ENCODE assay signal across 33 mouse cellular contexts in the genomic region with DNA sequence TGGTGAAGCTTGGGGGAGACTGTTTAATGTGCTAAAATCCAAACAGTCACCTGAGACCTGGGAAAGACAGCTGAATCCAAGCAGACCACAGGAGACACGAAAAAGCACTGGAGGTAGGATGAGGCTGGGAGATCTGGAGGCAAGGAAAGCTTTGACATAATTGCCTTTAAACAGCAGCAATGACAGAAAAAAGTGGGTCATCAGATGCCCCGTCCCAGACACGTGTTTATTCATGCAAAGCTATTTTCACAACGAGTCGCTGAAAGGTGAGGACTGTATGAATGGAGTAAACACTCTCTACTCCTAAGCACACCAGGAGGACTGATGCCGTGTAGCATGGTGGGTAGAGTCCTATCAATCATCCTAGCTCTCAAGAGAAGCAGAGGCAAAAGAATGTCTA. TPM values are rescaled to one million over a fixed set of nuclear protein-coding genes. Genes with fewer than 3 reads are reported as not detected.
"Had no signal": no experiment of that assay in that cellular context is flagged by ENCODE, and none has a peak within 500 bp of the region (broad histone marks: within the 10 kb centered on the region; RNA-seq: fewer than 3 reads in every experiment).

No protein-coding gene starts in this region.

- H3K27ac ChIP-seq: embryonic facial prominence, embryonic 10.5 days; embryonic facial prominence, embryonic 12.5 days; embryonic facial prominence, embryonic 13.5 days; embryonic facial prominence, embryonic 15.5 days; forebrain, embryonic 10.5 days; forebrain, embryonic 12.5 days; forebrain, embryonic 13.5 days; forebrain, embryonic 15.5 days; gastrocnemius, adult 2 months; heart, adult 2 months had no signal

- H3K9ac ChIP-seq: embryonic facial prominence, embryonic 12.5 days; embryonic facial prominence, embryonic 13.5 days; embryonic facial prominence, embryonic 15.5 days; forebrain, embryonic 12.5 days; forebrain, embryonic 13.5 days; forebrain, embryonic 15.5 days; forebrain, postnatal 0 days had no signal

- H3K4me2 ChIP-seq: embryonic facial prominence, embryonic 12.5 days; embryonic facial prominence, embryonic 13.5 days; embryonic facial prominence, embryonic 15.5 days; forebrain, embryonic 12.5 days; forebrain, embryonic 13.5 days; forebrain, embryonic 15.5 days had no signal

- H3K4me1 ChIP-seq: embryonic facial prominence, embryonic 13.5 days; embryonic facial prominence, embryonic 15.5 days; forebrain, embryonic 12.5 days; forebrain, embryonic 13.5 days; forebrain, embryonic 15.5 days had no signal

- DNase-seq: cerebellum, adult 8-10 months; cerebellum, adult 9-10 months; cerebellum, adult 9-11 months; cerebellum, postnatal 10 days; cerebellum, postnatal 14 days; cerebellum, postnatal 25 days; cerebellum, postnatal 36 days; embryo, embryonic 11 days; forebrain, postnatal 0 days; gastrocnemius, adult 2 months; gastrocnemius, postnatal 10 days; gastrocnemius, postnatal 14 days; gastrocnemius, postnatal 25 days; gastrocnemius, postnatal 36 days; heart, adult 18-20 months; heart, adult 2 months had no signal

- H3K36me3 ChIP-seq: embryonic facial prominence, embryonic 10.5 days; embryonic facial prominence, embryonic 12.5 days; embryonic facial prominence, embryonic 13.5 days; embryonic facial prominence, embryonic 15.5 days; forebrain, embryonic 10.5 days; forebrain, embryonic 12.5 days; forebrain, embryonic 15.5 days had no signal

- H3K27me3 ChIP-seq: embryonic facial prominence, embryonic 12.5 days; embryonic facial prominence, embryonic 13.5 days; embryonic facial prominence, embryonic 15.5 days; forebrain, embryonic 12.5 days; forebrain, embryonic 13.5 days; forebrain, embryonic 15.5 days had no signal

- H3K4me3 ChIP-seq: embryonic facial prominence, embryonic 10.5 days; embryonic facial prominence, embryonic 12.5 days; embryonic facial prominence, embryonic 13.5 days; embryonic facial prominence, embryonic 15.5 days; erythroblast, embryonic 14.5 days; forebrain, embryonic 10.5 days; forebrain, embryonic 12.5 days; forebrain, embryonic 13.5 days; forebrain, embryonic 15.5 days; gastrocnemius, adult 2 months; heart, adult 2 months had no signal

- H3K9me3 ChIP-seq: embryonic facial prominence, embryonic 10.5 days; embryonic facial prominence, embryonic 12.5 days; embryonic facial prominence, embryonic 13.5 days; embryonic facial prominence, embryonic 15.5 days; forebrain, embryonic 10.5 days; forebrain, embryonic 12.5 days; forebrain, embryonic 13.5 days; forebrain, embryonic 15.5 days had no signal

- ATAC-seq: forebrain, embryonic 13.5 days; forebrain, embryonic 14.5 days; forebrain, embryonic 15.5 days; forebrain, embryonic 16.5 days; forebrain, postnatal 0 days had no signal

RNA-seq across cellular contexts. Expression of gene 1700086D15Rik, which starts 43.9 kb away (rescaled TPM):
- total RNA-seq: common myeloid progenitor, adult 5-6 weeks; gastrocnemius, postnatal 14 days; gastrocnemius, postnatal 25 days; granulocyte monocyte progenitor cell, adult 5-6 weeks; heart, adult 18-20 months had no signal
- polyA plus RNA-seq: embryonic facial prominence, embryonic 10.5 days; embryonic facial prominence, embryonic 11.5 days; embryonic facial prominence, embryonic 12.5 days; embryonic facial prominence, embryonic 13.5 days; embryonic facial prominence, embryonic 14.5 days; embryonic facial prominence, embryonic 15.5 days; erythroblast, embryonic 14.5 days; forebrain, embryonic 10.5 days; forebrain, embryonic 11.5 days; forebrain, embryonic 13.5 days; forebrain, embryonic 14.5 days; forebrain, embryonic 16.5 days; gonadal fat pad, adult 2 months; heart, adult 2 months had no signal

RNA-seq across cellular contexts. Expression of gene Arhgap44, which starts 47.0 kb away (rescaled TPM):
- total RNA-seq: common myeloid progenitor, adult 5-6 weeks; granulocyte monocyte progenitor cell, adult 5-6 weeks had no signal
- polyA plus RNA-seq: erythroblast, embryonic 14.5 days had no signal
